Mouse (Mus musculus): ENCODE measurements around the gene Olfr791.

- TF ChIP-seq CTCF (IDR thresholded peaks at IDR 0.05; ENCODE audit: low read depth) (no peak), EP300 (IDR thresholded peaks at IDR 0.05; ENCODE audit: low read depth) (no peak)
Measured at GRCm38 (mm10) chr10:129490101-129490500, 31.5 kb upstream of the Olfr791 start.
